Mouse (Mus musculus) olfactory bulb, adult 2 months (tissue): ENCODE measurements around the gene Nrg3.

Source experiments
- CTCF ChIP-seq: fragments of 200-500 bp; IDR thresholded peaks from 2 replicates; pipeline ENCODE4 v1.5.1; 2012; ENCODE audit warnings: low read depth, mild to moderate bottlenecking, low read length, moderate library complexity; ENCODE audit not compliant: insufficient read depth
- POLR2A ChIP-seq: fragments of 200-500 bp; IDR thresholded peaks from 2 replicates; pipeline ENCODE4 v1.6.1; 2012; ENCODE audit warnings: mild to moderate bottlenecking, low read depth, low read length, moderate library complexity; ENCODE audit not compliant: insufficient read depth

- TF ChIP-seq POLR2A (no peak), CTCF (no peak)
These were observed 906.7 kb downstream of the Nrg3 start for GRCm38 (mm10) chr14:38566182-38566581.
